Mouse (Mus musculus): ENCODE measurements around the gene Slc35a1.

Slc35a1 gene

GRCm38 (mm10) chr4:34644779-34645178 lies 42.5 kb downstream of the Slc35a1 start:
- no peak for DNase-seq

GRCm38 (mm10) chr4:34640731-34641130 lies 46.5 kb downstream of the Slc35a1 start:
- DNase-seq: no peak

- DNase-seq: no peak
These were observed 47.4 kb downstream of the Slc35a1 start for GRCm38 (mm10) chr4:34639745-34640364.

GRCm38 (mm10) chr4:34637851-34638250 lies 49.4 kb downstream of the Slc35a1 start:
- no peak for DNase-seq

GRCm38 (mm10) chr4:34637386-34637785 lies 49.9 kb downstream of the Slc35a1 start:
- DNase-seq: no peak

GRCm38 (mm10) chr4:34636036-34636435 lies 51.2 kb downstream of the Slc35a1 start:
- no peak for DNase-seq

GRCm38 (mm10) chr4:34634129-34634528 lies 53.1 kb downstream of the Slc35a1 start:
- DNase-seq: no peak

GRCm38 (mm10) chr4:34629956-34630355 lies 57.3 kb downstream of the Slc35a1 start:
- no peak for DNase-seq

- no peak for DNase-seq
These were observed 60.8 kb downstream of the Slc35a1 start for GRCm38 (mm10) chr4:34626401-34626800.

GRCm38 (mm10) chr4:34625556-34625955 lies 61.7 kb downstream of the Slc35a1 start:
- no peak for DNase-seq

- DNase-seq: no peak
These were observed 71.1 kb downstream of the Slc35a1 start for GRCm38 (mm10) chr4:34616146-34616545.

GRCm38 (mm10) chr4:34615303-34615702 lies 71.9 kb downstream of the Slc35a1 start:
- peak; percentile 8 to 31 for DNase-seq

- peak; percentile 95 to 97 for DNase-seq
These were observed 72.6 kb downstream of the Slc35a1 start, which contains the start of the genes Orc3 and Rars2 for GRCm38 (mm10) chr4:34614630-34615094. Gene Orc3 (minus strand): TSS chr4:34614944. Gene Rars2 (plus strand): TSS chr4:34614957.

- peak; percentile 37 to 41 for DNase-seq
These were observed 73.6 kb downstream of the Slc35a1 start for GRCm38 (mm10) chr4:34613571-34614145.

Data from cerebellum, postnatal 10 days (tissue).